Comparison of ENCODE assay signal across 8 mouse cellular contexts in genomic region chr7:133032589-133033203, GRCm38 (mm10).
DNase-seq lines count a peak whose midpoint lies in the region; ATAC-seq and TF ChIP-seq lines count a peak whose summit lies in the region.

No protein-coding gene starts in this region.

- 56% methylated on average over 9 of the region's 9 CpGs for WGBS in bone marrow, adult 2 months
- WGBS in embryonic facial prominence, embryonic 12.5 days = 44% methylated on average over 9 of the region's 9 CpGs
- WGBS in heart, embryonic 14.5 days = 49% methylated on average over 9 of the region's 9 CpGs
- WGBS in neural tube, embryonic 15.5 days = 44% methylated on average over 9 of the region's 9 CpGs

- peak; percentile 43; the same call in 1 of the 2 replicates for ATAC-seq in embryonic facial prominence, embryonic 12.5 days (ENCODE audit: insufficient number of reproducible peaks, insufficient read depth, low FRiP score, low TSS enrichment)
- ATAC-seq in heart, embryonic 14.5 days (ENCODE audit: insufficient number of reproducible peaks, insufficient read depth, low FRiP score, low read depth) = peak; percentile 22; the same call in 1 of the 2 replicates
- peak; percentile 79 for ATAC-seq in neural tube, embryonic 15.5 days (ENCODE audit: low FRiP score)
- no peak for ATAC-seq in activated CD4-positive, CD25-positive, alpha-beta regulatory T cell, adult 4 months

- H3K79me2 ChIP-seq in MEL (ENCODE audit: control insufficient read depth, insufficient read depth, low read length, poor library complexity) = 0 out of 2 replicates have a peak, but pooled peaks cover 1% of the 10 kb centered on the region

- H3K9ac ChIP-seq in MEL (ENCODE audit: control insufficient read depth, low read depth, low read length, poor library complexity, severe bottlenecking) = no peak overlapping the region
- no peak overlapping the region for H3K9ac ChIP-seq in embryonic facial prominence, embryonic 12.5 days
- H3K9ac ChIP-seq in heart, embryonic 14.5 days (ENCODE audit: low read length) = no peak overlapping the region
- no peak overlapping the region for H3K9ac ChIP-seq in neural tube, embryonic 15.5 days (replicated peaks)

- TF ChIP-seq POLR2A in MEL (IDR thresholded peaks at IDR 0.05; ENCODE audit: control insufficient read depth in 1 of 2, insufficient read depth in 1 of 2, low read depth in 1 of 2, low read length in 2 of 2, poor library complexity in 1 of 2) = no peak
- TF ChIP-seq POLR2A in bone marrow, adult 2 months (IDR thresholded peaks at IDR 0.05; ENCODE audit: borderline replicate concordance, control insufficient read depth, low read depth, low read length) = no peak

- H3K27ac ChIP-seq in MEL (ENCODE audit: control insufficient read depth, low read depth, low read length) = no peak overlapping the region
- no peak overlapping the region for H3K27ac ChIP-seq in bone marrow, adult 2 months (ENCODE audit: control insufficient read depth, insufficient read depth, low read depth, low read length, poor library complexity)
- peak overlapping the region; percentile 57; the same call in 1 of the 2 replicates for H3K27ac ChIP-seq in embryonic facial prominence, embryonic 12.5 days
- peak overlapping the region in 1 of 2 experiments; percentile 27; a peak in 1 of 4 replicates for H3K27ac ChIP-seq in heart, embryonic 14.5 days (replicated peaks in 1 of 2; ENCODE audit: control insufficient read depth in 1 of 2, insufficient read depth in 1 of 2, low read depth in 2 of 2, low read length in 2 of 2)
- H3K27ac ChIP-seq in neural tube, embryonic 15.5 days (replicated peaks) = peak overlapping the region; percentile 56; the same call in 1 of the 2 replicates

- no peaks in the 10 kb centered on the region for H3K9me3 ChIP-seq in MEL (replicated peaks; ENCODE audit: insufficient read depth, low read length)
- no peaks in the 10 kb centered on the region for H3K9me3 ChIP-seq in embryonic facial prominence, embryonic 12.5 days
- H3K9me3 ChIP-seq in heart, embryonic 14.5 days (ENCODE audit: control insufficient read depth, low read length) = no peaks in the 10 kb centered on the region
- no peaks in the 10 kb centered on the region for H3K9me3 ChIP-seq in neural tube, embryonic 15.5 days (replicated peaks)

- TF ChIP-seq RAD21 in MEL (IDR thresholded peaks at IDR 0.05; ENCODE audit: low read depth, low read length) = peak; percentile 75

- peak; percentile 78 to 82 (median 81) for TF ChIP-seq CTCF in MEL (IDR thresholded peaks at IDR 0.05 in 2 of 3, conservative IDR thresholded peaks at IDR 0.05 in 1 of 3; ENCODE audit: control insufficient read depth in 1 of 3, insufficient read depth in 1 of 3, low read depth in 2 of 3, low read length in 3 of 3, poor library complexity in 1 of 3, severe bottlenecking in 1 of 3)
- TF ChIP-seq CTCF in bone marrow, adult 2 months (IDR thresholded peaks at IDR 0.05; ENCODE audit: control insufficient read depth, insufficient read depth, low read length) = peak; percentile 81

- no peaks in the 10 kb centered on the region for H3K27me3 ChIP-seq in MEL (ENCODE audit: control insufficient read depth in 1 of 2, insufficient read depth in 2 of 2, low read length in 2 of 2)
- H3K27me3 ChIP-seq in embryonic facial prominence, embryonic 12.5 days = no peaks in the 10 kb centered on the region
- no peaks in the 10 kb centered on the region for H3K27me3 ChIP-seq in heart, embryonic 14.5 days (ENCODE audit: control insufficient read depth, insufficient read depth, low read length)
- no peaks in the 10 kb centered on the region for H3K27me3 ChIP-seq in neural tube, embryonic 15.5 days (replicated peaks)

- H3K4me1 ChIP-seq in MEL (ENCODE audit: control insufficient read depth in 1 of 2, insufficient read depth in 2 of 2, low read length in 2 of 2) = peaks cover 8 to 21% of the 10 kb centered on the region in 2 experiments
- no peaks in the 10 kb centered on the region for H3K4me1 ChIP-seq in bone marrow, adult 2 months (ENCODE audit: control insufficient read depth, insufficient read depth, low read length)
- peaks cover 50% of the 10 kb centered on the region for H3K4me1 ChIP-seq in embryonic facial prominence, embryonic 12.5 days
- peaks cover 47 to 62% of the 10 kb centered on the region in 2 experiments for H3K4me1 ChIP-seq in heart, embryonic 14.5 days (ENCODE audit: control insufficient read depth in 2 of 2, insufficient read depth in 2 of 2, low read length in 2 of 2)
- H3K4me1 ChIP-seq in neural tube, embryonic 15.5 days = peaks cover 39% of the 10 kb centered on the region

- no peak overlapping the region for H3K4me2 ChIP-seq in embryonic facial prominence, embryonic 12.5 days (replicated peaks)
- H3K4me2 ChIP-seq in heart, embryonic 14.5 days (ENCODE audit: low read length) = no peak overlapping the region
- no peak overlapping the region for H3K4me2 ChIP-seq in neural tube, embryonic 15.5 days

- peak; percentile 64 for DNase-seq in MEL (ENCODE audit: low read depth, low spot score)
- DNase-seq in kidney, postnatal 14 days = peak; percentile 76
- peak; percentile 56 to 67 for DNase-seq in lung, adult 18-20 months

- no peak for TF ChIP-seq EP300 in MEL (IDR thresholded peaks at IDR 0.05; ENCODE audit: low read depth in 1 of 2, low read length in 2 of 2)

- H3K36me3 ChIP-seq in MEL (ENCODE audit: control insufficient read depth in 1 of 2, insufficient read depth in 2 of 2, low read length in 2 of 2) = peaks cover 2 to 22% of the 10 kb centered on the region in 2 experiments; a peak in 3 of 4 replicates
- no peaks in the 10 kb centered on the region for H3K36me3 ChIP-seq in embryonic facial prominence, embryonic 12.5 days
- H3K36me3 ChIP-seq in heart, embryonic 14.5 days (ENCODE audit: control insufficient read depth, insufficient read depth, low read length) = peaks cover 7% of the 10 kb centered on the region; the same call in 1 of the 2 replicates
- H3K36me3 ChIP-seq in neural tube, embryonic 15.5 days = no peaks in the 10 kb centered on the region

- H3K4me3 ChIP-seq in MEL (ENCODE audit: control insufficient read depth in 1 of 2, insufficient read depth in 1 of 2, low read depth in 2 of 2, low read length in 2 of 2) = no peak overlapping the region
- H3K4me3 ChIP-seq in bone marrow, adult 2 months (replicated peaks; ENCODE audit: control insufficient read depth, low read depth, low read length) = no peak overlapping the region
- no peak overlapping the region for H3K4me3 ChIP-seq in embryonic facial prominence, embryonic 12.5 days
- no peak overlapping the region for H3K4me3 ChIP-seq in heart, embryonic 14.5 days (ENCODE audit: control insufficient read depth in 1 of 2, insufficient read depth in 1 of 2, low read depth in 1 of 2, low read length in 2 of 2)
- H3K4me3 ChIP-seq in neural tube, embryonic 15.5 days (replicated peaks) = no peak overlapping the region

TF ChIP-seq in MEL, 35 proteins besides CTCF, POLR2A, EP300 and RAD21:
- TF ChIP-seq MYC (IDR thresholded peaks at IDR 0.05; ENCODE audit: low read depth, low read length) (no peak), SMC3 (IDR thresholded peaks at IDR 0.05; ENCODE audit: low read depth, low read length) (peak; percentile 66), HCFC1 (IDR thresholded peaks at IDR 0.05; ENCODE audit: low read depth, low read length) (no peak), ZMIZ1 (IDR thresholded peaks at IDR 0.05; ENCODE audit: low read depth, low read length) (no peak), SIN3A (IDR thresholded peaks at IDR 0.05; ENCODE audit: low read length) (0 out of 2 replicates have a peak, but pooled peaks have one; percentile 12)
TF ChIP-seq in MEL: peak in this region for 2.

Comparison
In these comparisons a context has a peak if more than half of its experiments do, and no peak if none do; other contexts are left out.
1. H3K27ac ChIP-seq: peak in embryonic facial prominence, embryonic 12.5 days (single experiment) and neural tube, embryonic 15.5 days (single experiment); none in MEL (single experiment) and bone marrow, adult 2 months (single experiment).
2. Peak in every context shown above with its lines, with median percentiles within 50 percentile points of each other: DNase-seq.